Mouse (Mus musculus): Measurements from ENCODE around the gene Apol6. TPM values are rescaled to one million over a fixed set of nuclear protein-coding genes. Genes with fewer than 3 reads are reported as not detected.

Apol6 gene
- polyA plus RNA-seq, 1 experiment = not detected

GRCm38 (mm10) chr15:77068439-77068861 is 23.9 kb downstream of the Apol6 start:
- 62% methylated on average over 3 of the region's 3 CpGs for WGBS
- no peak for TF ChIP-seq POLR2A (IDR thresholded peaks at IDR 0.05; ENCODE audit: borderline replicate concordance, control insufficient read depth, low read depth, low read length)
- H3K4me3 ChIP-seq (replicated peaks; ENCODE audit: control insufficient read depth, low read depth, low read length) = no peak overlapping the region
- H3K4me1 ChIP-seq (ENCODE audit: control insufficient read depth, insufficient read depth, low read length) = no peaks in the 10 kb centered on the region
- H3K27ac ChIP-seq (ENCODE audit: control insufficient read depth, insufficient read depth, low read depth, low read length, poor library complexity) = no peak overlapping the region

- Histone ChIP-seq H3K4me3 (replicated peaks; ENCODE audit: control insufficient read depth, low read depth, low read length) (no peak overlapping the region), H3K27ac (ENCODE audit: control insufficient read depth, insufficient read depth, low read depth, low read length, poor library complexity) (no peak overlapping the region), H3K4me1 (ENCODE audit: control insufficient read depth, insufficient read depth, low read length) (no peaks in the 10 kb centered on the region)
- WGBS = 76% methylated on average over 3 of the region's 3 CpGs
- TF ChIP-seq CTCF (IDR thresholded peaks at IDR 0.05; ENCODE audit: control insufficient read depth, insufficient read depth, low read length) (no peak), POLR2A (IDR thresholded peaks at IDR 0.05; ENCODE audit: borderline replicate concordance, control insufficient read depth, low read depth, low read length) (no peak)
Observed at GRCm38 (mm10) chr15:77069019-77069418, 24.5 kb downstream of the Apol6 start.

GRCm38 (mm10) chr15:77070745-77071268 is 26.3 kb downstream of the Apol6 start:
- Histone ChIP-seq H3K4me1 (ENCODE audit: control insufficient read depth, insufficient read depth, low read length) (no peaks in the 10 kb centered on the region), H3K4me3 (replicated peaks; ENCODE audit: control insufficient read depth, low read depth, low read length) (no peak overlapping the region), H3K27ac (ENCODE audit: control insufficient read depth, insufficient read depth, low read depth, low read length, poor library complexity) (no peak overlapping the region)
- no peak for TF ChIP-seq CTCF (IDR thresholded peaks at IDR 0.05; ENCODE audit: control insufficient read depth, insufficient read depth, low read length)
- TF ChIP-seq POLR2A (IDR thresholded peaks at IDR 0.05; ENCODE audit: borderline replicate concordance, control insufficient read depth, low read depth, low read length) = no peak
- WGBS = 74% methylated on average over 11 of the region's 11 CpGs

- Histone ChIP-seq H3K4me1 (ENCODE audit: control insufficient read depth, insufficient read depth, low read length) (no peaks in the 10 kb centered on the region), H3K27ac (ENCODE audit: control insufficient read depth, insufficient read depth, low read depth, low read length, poor library complexity) (no peak overlapping the region), H3K4me3 (replicated peaks; ENCODE audit: control insufficient read depth, low read depth, low read length) (no peak overlapping the region)
- TF ChIP-seq POLR2A (IDR thresholded peaks at IDR 0.05; ENCODE audit: borderline replicate concordance, control insufficient read depth, low read depth, low read length) (no peak), CTCF (IDR thresholded peaks at IDR 0.05; ENCODE audit: control insufficient read depth, insufficient read depth, low read length) (no peak)
- 3% methylated on average over 10 of the region's 10 CpGs for WGBS
Observed at GRCm38 (mm10) chr15:77071501-77071900, 27.0 kb downstream of the Apol6 start.

GRCm38 (mm10) chr15:77072556-77073163 is 28.1 kb downstream of the Apol6 start:
- H3K4me3 ChIP-seq (replicated peaks; ENCODE audit: control insufficient read depth, low read depth, low read length) = no peak overlapping the region
- no peak for TF ChIP-seq POLR2A (IDR thresholded peaks at IDR 0.05; ENCODE audit: borderline replicate concordance, control insufficient read depth, low read depth, low read length)
- TF ChIP-seq CTCF (IDR thresholded peaks at IDR 0.05; ENCODE audit: control insufficient read depth, insufficient read depth, low read length) = no peak
- H3K4me1 ChIP-seq (ENCODE audit: control insufficient read depth, insufficient read depth, low read length) = no peaks in the 10 kb centered on the region
- no peak overlapping the region for H3K27ac ChIP-seq (ENCODE audit: control insufficient read depth, insufficient read depth, low read depth, low read length, poor library complexity)
- 73% methylated on average over 4 of the region's 4 CpGs for WGBS

- 68% methylated on average over 3 of the region's 3 CpGs for WGBS
- Histone ChIP-seq H3K4me3 (replicated peaks; ENCODE audit: control insufficient read depth, low read depth, low read length) (no peak overlapping the region), H3K27ac (ENCODE audit: control insufficient read depth, insufficient read depth, low read depth, low read length, poor library complexity) (no peak overlapping the region), H3K4me1 (ENCODE audit: control insufficient read depth, insufficient read depth, low read length) (no peaks in the 10 kb centered on the region)
- no peak for TF ChIP-seq CTCF (IDR thresholded peaks at IDR 0.05; ENCODE audit: control insufficient read depth, insufficient read depth, low read length)
- no peak for TF ChIP-seq POLR2A (IDR thresholded peaks at IDR 0.05; ENCODE audit: borderline replicate concordance, control insufficient read depth, low read depth, low read length)
Observed at GRCm38 (mm10) chr15:77076523-77076922, 32.0 kb downstream of the Apol6 start.

GRCm38 (mm10) chr15:77077906-77078305 is 33.4 kb downstream of the Apol6 start:
- TF ChIP-seq POLR2A (IDR thresholded peaks at IDR 0.05; ENCODE audit: borderline replicate concordance, control insufficient read depth, low read depth, low read length) = no peak
- no peak for TF ChIP-seq CTCF (IDR thresholded peaks at IDR 0.05; ENCODE audit: control insufficient read depth, insufficient read depth, low read length)
- Histone ChIP-seq H3K4me1 (ENCODE audit: control insufficient read depth, insufficient read depth, low read length) (no peaks in the 10 kb centered on the region), H3K27ac (ENCODE audit: control insufficient read depth, insufficient read depth, low read depth, low read length, poor library complexity) (no peak overlapping the region), H3K4me3 (replicated peaks; ENCODE audit: control insufficient read depth, low read depth, low read length) (no peak overlapping the region)
- WGBS = 88% methylated on average over 9 of the region's 9 CpGs

- WGBS = 64% methylated on average over 3 of the region's 3 CpGs
- Histone ChIP-seq H3K27ac (ENCODE audit: control insufficient read depth, insufficient read depth, low read depth, low read length, poor library complexity) (no peak overlapping the region), H3K4me1 (ENCODE audit: control insufficient read depth, insufficient read depth, low read length) (no peaks in the 10 kb centered on the region), H3K4me3 (replicated peaks; ENCODE audit: control insufficient read depth, low read depth, low read length) (no peak overlapping the region)
- TF ChIP-seq POLR2A (IDR thresholded peaks at IDR 0.05; ENCODE audit: borderline replicate concordance, control insufficient read depth, low read depth, low read length) (no peak), CTCF (IDR thresholded peaks at IDR 0.05; ENCODE audit: control insufficient read depth, insufficient read depth, low read length) (no peak)
Observed at GRCm38 (mm10) chr15:77078786-77079185, 34.3 kb downstream of the Apol6 start.
